Mouse (Mus musculus) embryonic facial prominence, embryonic 10.5 days (tissue): Measurements from ENCODE around the gene Rsrp1. TPM values are rescaled to one million over a fixed set of nuclear protein-coding genes. Genes with fewer than 3 reads are reported as not detected.

ENCODE experiments used
- DNase-seq: peaks from one replicate; pipeline ENCODE4 v3.0.0-alpha.2; 2017; ENCODE audit warnings: low spot score
- H3K27ac ChIP-seq: fragments of 300-500 bp; sonication (generic); replicated peaks from 2 replicates; pipeline ENCODE4 v1.5.1; 2016; ENCODE audit warnings: mild to moderate bottlenecking
- H3K27me3 ChIP-seq: fragments of 300-500 bp; sonication (generic); replicated peaks from 2 replicates; pipeline ENCODE4 v1.6.1; 2016; ENCODE audit warnings: low read depth, mild to moderate bottlenecking; ENCODE audit not compliant: poor library complexity, severe bottlenecking
- H3K36me3 ChIP-seq: fragments of 300-500 bp; sonication (generic); replicated peaks from 2 replicates; pipeline ENCODE4 v1.6.1; 2016; ENCODE audit warnings: mild to moderate bottlenecking, moderate library complexity
- H3K4me1 ChIP-seq: fragments of 300-500 bp; sonication (generic); 2 replicates; pipeline ENCODE4 v1.6.1; 2016
- H3K4me3 ChIP-seq: fragments of 300-500 bp; sonication (generic); 2 replicates; pipeline ENCODE4 v1.5.1; 2016; ENCODE audit warnings: mild to moderate bottlenecking, moderate library complexity
- H3K9me3 ChIP-seq: fragments of 300-500 bp; sonication (generic); 2 replicates; pipeline ENCODE4 v1.6.1; 2016; ENCODE audit warnings: mild to moderate bottlenecking
- WGBS: fragments of 180-500 bp; shearing (Covaris S2); methylation state at CpG from one replicate; pipeline ENCODE4 v1.1.7; 2016; 5-methylcytosine and 5-hydroxymethylcytosine counted together
- polyA plus RNA-seq: library from polyadenylated mRNA; unstranded; fragments of >200 nt; fragmentation: Nextera tagmentation; extraction: Ambion mirVana; gene quantifications from 2 replicates; pipeline ENCODE4 v1.2.1, GENCODE M21; 2016

Rsrp1 gene
- polyA plus RNA-seq, 1 experiment from 2014 or later, result 353 TPM

- Histone ChIP-seq H3K9me3 (peaks cover 6% of the 10 kb centered on the region; the same call in 1 of the 2 replicates), H3K4me1 (peaks cover 18% of the 10 kb centered on the region), H3K4me3 (peak overlapping the region; percentile 95), H3K36me3 (peaks cover 31% of the 10 kb centered on the region), H3K27me3 (no peaks in the 10 kb centered on the region), H3K27ac (peak overlapping the region; percentile 94)
- WGBS, result 1% methylated on average over 43 of the region's 43 CpGs
- no peak for DNase-seq
Measured at GRCm38 (mm10) chr4:134914122-134914863, 9.1 kb upstream of the Rsrp1 start.

DNA sequence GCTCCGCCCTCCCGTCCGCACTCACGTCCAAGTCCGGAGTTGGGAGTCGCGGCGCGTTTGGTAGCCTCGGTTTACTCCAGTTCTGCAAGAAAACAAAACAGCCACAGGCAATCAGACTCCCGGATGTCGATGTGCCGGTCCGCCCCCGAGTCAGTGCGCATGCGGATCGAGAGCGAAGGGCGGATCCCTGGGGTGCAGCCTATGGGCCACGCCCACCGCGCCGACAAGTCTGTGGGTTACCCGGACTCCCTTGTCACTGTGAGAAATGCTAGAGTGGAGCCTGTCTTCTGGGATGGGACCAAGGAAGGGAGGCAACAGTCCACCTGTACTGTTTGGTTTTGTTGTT, 8.6 kb upstream of the Rsrp1 start, which contains the start of gene Tmem50a:
Gene Tmem50a (minus strand): TSS at position 161 of the 346 bp plus-strand sequence.
- WGBS, result under 1% methylated on average over 25 of the region's 25 CpGs
- Histone ChIP-seq H3K4me3 (peak within 1 kb of the TSS; percentile 95), H3K36me3 (peaks cover 26% of the 10 kb centered on the region), H3K9me3 (peaks cover 6% of the 10 kb centered on the region; the same call in 1 of the 2 replicates), H3K27ac (peak within 1 kb of the TSS; percentile 94), H3K27me3 (no peaks in the 10 kb centered on the region), H3K4me1 (peaks cover 18% of the 10 kb centered on the region)
- peak; percentile 94 for DNase-seq

DNA sequence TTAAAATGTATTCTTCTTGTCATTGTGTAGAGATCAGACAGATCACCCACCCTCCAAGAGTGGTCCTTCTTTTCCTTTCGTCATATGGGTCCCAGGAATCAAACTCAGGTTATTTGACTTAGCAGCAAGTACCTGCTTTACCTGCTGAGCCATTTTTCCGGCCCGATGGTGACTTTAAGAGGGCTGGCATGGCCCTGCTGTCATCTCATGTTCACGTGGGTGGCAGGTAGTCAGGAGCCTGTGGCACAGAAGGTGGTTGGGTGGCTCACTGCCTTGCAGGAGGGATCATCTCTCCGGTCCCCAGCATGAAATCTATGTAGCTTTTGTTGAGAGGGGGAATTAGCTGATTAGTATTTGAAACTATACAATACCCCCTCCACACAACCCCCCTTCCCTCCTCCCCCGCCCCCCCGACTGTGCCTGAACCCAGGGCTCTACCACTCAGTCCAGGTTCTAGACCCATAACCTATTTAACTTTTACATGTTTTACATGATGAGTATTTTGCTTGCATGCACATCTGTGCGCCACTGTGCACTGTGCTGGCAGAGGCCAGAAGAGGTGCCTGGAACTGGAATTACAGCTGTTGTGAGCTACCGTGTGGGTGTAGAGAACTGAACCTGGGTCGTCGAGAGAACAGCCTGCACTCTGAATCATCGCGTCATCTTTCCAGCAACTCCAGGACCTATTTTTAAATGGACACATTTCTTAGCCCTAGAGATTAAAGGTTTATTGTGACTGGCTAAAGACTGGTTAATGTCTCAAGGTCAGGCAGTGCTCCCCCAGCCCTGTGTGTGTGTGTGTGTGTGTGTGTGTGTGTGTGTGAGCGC, 8.0 kb upstream of the Rsrp1 start:
- DNase-seq, result no peak
- WGBS, result 62% methylated on average over 14 of the region's 14 CpGs
- Histone ChIP-seq H3K27me3 (no peaks in the 10 kb centered on the region), H3K4me3 (peak overlapping the region; percentile 95), H3K27ac (peak overlapping the region; percentile 94), H3K4me1 (peaks cover 18% of the 10 kb centered on the region), H3K36me3 (peaks cover 21% of the 10 kb centered on the region), H3K9me3 (peaks cover 6% of the 10 kb centered on the region; the same call in 1 of the 2 replicates)

GRCm38 (mm10) chr4:134917194-134917593, 6.2 kb upstream of the Rsrp1 start:
- no peak for DNase-seq

GRCm38 (mm10) chr4:134918381-134918780, 5.0 kb upstream of the Rsrp1 start:
- H3K9me3 ChIP-seq, result no peaks in the 10 kb centered on the region
- no peaks in the 10 kb centered on the region for H3K27me3 ChIP-seq
- H3K36me3 ChIP-seq, result no peaks in the 10 kb centered on the region; the same call in 1 of the 2 replicates
- 67% methylated on average over 7 of the region's 7 CpGs for WGBS
- peaks cover 24% of the 10 kb centered on the region for H3K4me1 ChIP-seq
- H3K27ac ChIP-seq, result no peak overlapping the region
- no peak for DNase-seq
- H3K4me3 ChIP-seq, result no peak overlapping the region

More at GRCm38 (mm10) chr4:134917194-134917593, 6.2 kb upstream of the Rsrp1 start:
- Histone ChIP-seq H3K9me3 (no peaks in the 10 kb centered on the region), H3K4me3 (no peak overlapping the region), H3K36me3 (peaks cover 5% of the 10 kb centered on the region), H3K27me3 (no peaks in the 10 kb centered on the region), H3K27ac (no peak overlapping the region), H3K4me1 (peaks cover 19% of the 10 kb centered on the region)
- 73% methylated on average over 3 of the region's 3 CpGs for WGBS

DNA sequence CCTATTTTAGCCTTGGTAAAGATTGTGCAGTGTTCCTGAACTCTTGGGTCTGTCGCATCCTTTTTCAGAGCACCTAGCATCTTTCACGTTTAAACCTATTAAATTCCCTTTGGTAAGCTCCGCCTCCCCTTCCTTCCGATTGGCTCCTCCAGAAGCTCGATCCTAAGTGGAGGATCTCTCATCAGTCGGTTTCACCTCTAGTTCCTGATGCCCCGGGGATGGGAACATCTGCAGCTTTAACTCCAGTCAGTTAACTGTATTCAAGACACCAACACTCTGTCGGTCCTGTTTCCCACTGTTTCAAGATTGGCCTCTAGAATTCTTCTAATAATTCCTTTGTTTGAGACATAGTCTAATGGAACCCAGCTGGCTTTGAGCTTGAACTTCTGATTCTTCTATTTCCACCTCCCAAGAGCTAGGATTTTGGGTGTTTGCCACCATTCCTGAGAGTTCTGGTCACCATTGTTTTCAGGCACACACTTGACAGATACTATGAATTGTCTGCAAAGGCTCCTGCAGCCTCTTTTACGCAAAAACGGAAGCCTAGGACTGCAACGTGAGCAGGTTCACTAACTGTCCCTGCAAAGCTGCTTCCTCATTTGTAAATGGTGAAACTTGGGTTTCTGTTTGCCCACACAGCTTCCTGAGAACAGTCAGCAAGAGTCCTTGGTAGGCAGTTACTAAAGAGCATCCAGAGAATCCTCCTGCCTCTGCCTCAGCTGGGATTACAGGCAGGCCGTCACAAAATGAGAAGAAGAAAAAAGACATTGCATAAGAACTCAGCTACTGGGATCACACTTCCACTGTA, 3.5 kb upstream of the Rsrp1 start:
- Histone ChIP-seq H3K4me3 (no peak overlapping the region), H3K27ac (no peak overlapping the region), H3K36me3 (peaks cover 9% of the 10 kb centered on the region), H3K9me3 (no peaks in the 10 kb centered on the region), H3K4me1 (peaks cover 22% of the 10 kb centered on the region), H3K27me3 (no peaks in the 10 kb centered on the region)
- 41% methylated on average over 12 of the region's 12 CpGs for WGBS
- DNase-seq, result no peak

- no peaks in the 10 kb centered on the region for H3K9me3 ChIP-seq
- no peaks in the 10 kb centered on the region for H3K27me3 ChIP-seq
- DNase-seq, result no peak
- H3K4me1 ChIP-seq, result peaks cover 24% of the 10 kb centered on the region
- H3K4me3 ChIP-seq, result no peak overlapping the region
- 95% methylated on average over 6 of the region's 6 CpGs for WGBS
- H3K27ac ChIP-seq, result no peak overlapping the region
- H3K36me3 ChIP-seq, result peaks cover 16% of the 10 kb centered on the region
Measured at GRCm38 (mm10) chr4:134920631-134921030, 2.8 kb upstream of the Rsrp1 start.

GRCm38 (mm10) chr4:134921703-134922102, 1.7 kb upstream of the Rsrp1 start:
- no peak for DNase-seq
- Histone ChIP-seq H3K27ac (no peak overlapping the region), H3K27me3 (no peaks in the 10 kb centered on the region), H3K4me1 (peaks cover 31% of the 10 kb centered on the region), H3K36me3 (peaks cover 27% of the 10 kb centered on the region), H3K4me3 (no peak overlapping the region), H3K9me3 (no peaks in the 10 kb centered on the region)
- WGBS, result 89% methylated on average over 4 of the region's 4 CpGs

- WGBS, result 58% methylated on average over 10 of the region's 10 CpGs
- peak overlapping the region; percentile 98 for H3K27ac ChIP-seq
- H3K4me1 ChIP-seq, result peaks cover 31% of the 10 kb centered on the region
- no peak for DNase-seq
- peak overlapping the region; percentile 84 for H3K4me3 ChIP-seq
- H3K27me3 ChIP-seq, result no peaks in the 10 kb centered on the region
- no peaks in the 10 kb centered on the region for H3K9me3 ChIP-seq
- peaks cover 33% of the 10 kb centered on the region for H3K36me3 ChIP-seq
Measured at GRCm38 (mm10) chr4:134922111-134922924, 1.1 kb upstream of the Rsrp1 start.

GRCm38 (mm10) chr4:134922925-134923244, 507 bp upstream of the Rsrp1 start:
- peak; percentile 82 for DNase-seq
- H3K4me1 ChIP-seq, result peaks cover 31% of the 10 kb centered on the region
- no peaks in the 10 kb centered on the region for H3K9me3 ChIP-seq
- peaks cover 39% of the 10 kb centered on the region for H3K36me3 ChIP-seq
- H3K27me3 ChIP-seq, result no peaks in the 10 kb centered on the region
- whole genome bisulfite sequencing, result under 1% methylated on average over 13 of the region's 13 CpGs
- H3K27ac ChIP-seq, result peak overlapping the region; percentile 98
- peak overlapping the region; percentile 84 for H3K4me3 ChIP-seq

- under 1% methylated on average over 75 of the region's 75 CpGs for WGBS
- DNase-seq, result peak; percentile 64
Measured at GRCm38 (mm10) chr4:134924019-134924741, 788 bp downstream of the Rsrp1 start.

More at GRCm38 (mm10) chr4:134924019-134924741, 788 bp downstream of the Rsrp1 start:
- no peaks in the 10 kb centered on the region for H3K27me3 ChIP-seq
- peaks cover 48% of the 10 kb centered on the region for H3K36me3 ChIP-seq
- peak overlapping the region; percentile 84 for H3K4me3 ChIP-seq
- peak overlapping the region; percentile 98 for H3K27ac ChIP-seq
- peaks cover 28% of the 10 kb centered on the region for H3K4me1 ChIP-seq
- H3K9me3 ChIP-seq, result no peaks in the 10 kb centered on the region
